Mouse (Mus musculus): ENCODE results near the gene Naa25.
A peak's percentile ranks its signal among the peaks of the same experiment; 100 is the strongest.

DNA sequence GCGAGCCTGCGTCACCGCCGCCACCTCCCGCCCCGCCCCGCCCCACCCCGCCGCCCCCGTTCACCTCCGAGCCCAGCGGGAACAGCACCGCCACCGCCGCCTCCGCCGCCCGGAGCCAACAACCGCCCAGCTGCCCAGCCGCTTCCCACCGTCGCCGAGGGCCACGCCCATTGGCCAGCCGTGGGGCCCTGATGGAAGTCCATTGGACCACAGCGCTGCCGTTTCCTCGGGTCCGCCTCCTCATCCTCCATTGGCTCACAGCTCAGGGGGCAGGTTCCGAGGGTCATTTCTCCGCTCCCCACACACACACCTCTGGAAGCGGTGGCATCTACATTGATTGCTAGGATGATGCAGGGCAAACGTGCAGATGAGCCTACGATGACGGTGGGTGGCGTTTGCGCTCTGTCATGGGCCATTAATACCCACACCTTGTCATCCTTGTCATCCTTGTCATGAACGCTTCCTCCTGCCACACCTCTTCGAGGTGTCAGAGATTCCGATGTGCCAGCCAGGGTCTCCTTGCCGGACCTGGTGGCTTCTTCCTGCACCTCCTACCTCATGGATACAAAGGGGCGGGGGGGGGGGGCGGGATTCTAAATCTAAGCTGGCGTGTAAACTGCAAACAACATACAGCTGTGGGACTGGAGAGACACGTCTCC, 12.1 kb upstream of the Naa25 start, which contains the start of gene Trafd1:
- TF ChIP-seq CTCF (IDR thresholded peaks at IDR 0.05; ENCODE audit: low read depth, low read length) (no peak), POLR2A (IDR thresholded peaks at IDR 0.05; ENCODE audit: insufficient read depth, low read length) (peak; percentile 20)
